Mouse (Mus musculus) kidney, adult 8-10 months (tissue): ENCODE results near the gene Cdkn2aip.

Source experiments
- DNase-seq, 2 experiments: peaks; one replicate each; pipeline ENCODE4 v3.0.0; 2022

Cdkn2aip gene

GRCm38 (mm10) chr8:47713761-47714745 lies at the start of gene Cdkn2aip:
TSS of gene Cdkn2aip (minus strand) at chr8:47713932.
- peak; percentile 93 to 95 for DNase-seq

- no peak for DNase-seq
Measured at GRCm38 (mm10) chr8:47763194-47763593, 49.5 kb upstream of the Cdkn2aip start.

- DNase-seq, result peak; percentile 37 to 47
Measured at GRCm38 (mm10) chr8:47760685-47761084, 47.0 kb upstream of the Cdkn2aip start.

- DNase-seq, result no peak
Measured at GRCm38 (mm10) chr8:47760186-47760585, 46.5 kb upstream of the Cdkn2aip start.

GRCm38 (mm10) chr8:47753121-47753520 lies 39.4 kb upstream of the Cdkn2aip start:
- no peak for DNase-seq

GRCm38 (mm10) chr8:47750096-47750495 lies 36.4 kb upstream of the Cdkn2aip start:
- DNase-seq, result no peak

GRCm38 (mm10) chr8:47749491-47749890 lies 35.8 kb upstream of the Cdkn2aip start:
- no peak for DNase-seq

- DNase-seq, result peak; percentile 40 to 58
Measured at GRCm38 (mm10) chr8:47746304-47746703, 32.6 kb upstream of the Cdkn2aip start.

- no peak for DNase-seq
Measured at GRCm38 (mm10) chr8:47745848-47746247, 32.1 kb upstream of the Cdkn2aip start.

- DNase-seq, result no peak
Measured at GRCm38 (mm10) chr8:47744803-47745202, 31.1 kb upstream of the Cdkn2aip start.

- DNase-seq, result peak; percentile 73 to 90
Measured at GRCm38 (mm10) chr8:47743419-47743818, 29.7 kb upstream of the Cdkn2aip start.

- no peak for DNase-seq
Measured at GRCm38 (mm10) chr8:47742992-47743391, 29.3 kb upstream of the Cdkn2aip start.

- DNase-seq, result no peak
Measured at GRCm38 (mm10) chr8:47742372-47742771, 28.6 kb upstream of the Cdkn2aip start.

GRCm38 (mm10) chr8:47737120-47737519 lies 23.4 kb upstream of the Cdkn2aip start:
- no peak for DNase-seq

GRCm38 (mm10) chr8:47729324-47729723 lies 15.6 kb upstream of the Cdkn2aip start:
- DNase-seq, result no peak

- DNase-seq, result no peak
Measured at GRCm38 (mm10) chr8:47726945-47727344, 13.2 kb upstream of the Cdkn2aip start.

GRCm38 (mm10) chr8:47721609-47722008 lies 7.9 kb upstream of the Cdkn2aip start:
- DNase-seq, result no peak

GRCm38 (mm10) chr8:47718641-47719040 lies 4.9 kb upstream of the Cdkn2aip start:
- DNase-seq, result no peak

- peak; percentile 47 to 55 for DNase-seq
Measured at GRCm38 (mm10) chr8:47713171-47713663, 515 bp downstream of the Cdkn2aip start.

GRCm38 (mm10) chr8:47708106-47708505 lies 5.6 kb downstream of the Cdkn2aip start:
- no peak for DNase-seq

GRCm38 (mm10) chr8:47706746-47707145 lies 7.0 kb downstream of the Cdkn2aip start:
- DNase-seq, result peak; percentile 64 to 65

- no peak for DNase-seq
Measured at GRCm38 (mm10) chr8:47702333-47702732, 11.4 kb downstream of the Cdkn2aip start.

GRCm38 (mm10) chr8:47697696-47698095 lies 16.0 kb downstream of the Cdkn2aip start:
- no peak for DNase-seq

- DNase-seq, result no peak
Measured at GRCm38 (mm10) chr8:47695431-47696105, 18.2 kb downstream of the Cdkn2aip start.
